Mouse (Mus musculus): ENCODE data around the gene Gm26992.

- TF ChIP-seq POLR2A (IDR thresholded peaks at IDR 0.05; ENCODE audit: borderline replicate concordance, extremely low read depth, insufficient read depth, insufficient read length, poor library complexity, severe bottlenecking) (no peak), CTCF (IDR thresholded peaks at IDR 0.05; ENCODE audit: borderline replicate concordance, extremely low read depth, insufficient read depth, insufficient read length) (peak; percentile 49; the same call in 1 of the 2 replicates)
Observed at GRCm38 (mm10) chrX:103484050-103484449, 62.2 kb downstream of the Gm26992 start.

Measured in brain, embryonic 14.5 days (tissue).